Mouse (Mus musculus): ENCODE results near the gene Rad51. TPM values are rescaled to one million over a fixed set of nuclear protein-coding genes. Genes with fewer than 3 reads are reported as not detected.

The Rad51 gene
- polyA plus RNA-seq (2014; fragmentation: Nextera tagmentation; extraction: Ambion mirVana): 64.6 and 67.6 TPM in 2 replicates

DNA sequence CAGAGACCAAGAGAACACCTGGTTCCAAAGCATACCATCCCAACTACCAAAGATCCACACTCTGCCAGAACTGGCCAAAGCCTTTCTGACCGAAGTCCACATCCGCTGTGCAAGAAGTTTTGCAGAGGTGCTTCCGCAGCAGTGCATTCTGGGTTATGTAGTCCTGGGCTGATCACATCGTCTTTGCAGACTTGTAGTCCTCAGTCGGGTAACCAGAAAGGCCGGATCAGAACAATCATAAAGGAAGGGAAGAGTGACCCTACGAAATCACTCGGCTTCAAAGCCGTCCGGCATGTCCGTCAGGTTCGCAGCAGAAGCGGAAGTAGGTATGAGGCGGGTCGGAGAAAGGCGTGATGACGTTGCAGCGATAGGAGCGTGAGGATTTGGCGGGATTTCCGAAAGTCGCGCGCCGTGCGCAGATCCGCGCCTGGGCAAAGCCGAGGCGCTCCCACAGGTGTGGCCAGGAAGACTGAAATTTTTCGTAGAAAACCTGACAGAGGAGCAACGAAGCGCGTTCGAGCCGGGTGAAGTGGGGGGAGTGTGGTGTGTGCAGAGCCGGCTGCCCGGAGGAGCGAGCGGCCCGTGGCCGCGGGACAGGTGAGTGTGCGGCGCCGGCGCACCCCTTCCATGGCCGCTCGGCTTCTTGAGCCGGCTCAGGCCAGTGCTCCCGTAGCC, at the start of gene Rad51:
Gene Rad51 (plus strand): TSS at position 356 of the 675 bp plus-strand sequence.
- ATAC-seq (ENCODE audit: insufficient read depth) (peak; percentile 92), DNase-seq (peak; percentile 95)
- H3K27ac ChIP-seq (ENCODE audit: low read depth): peak within 1 kb of the TSS; percentile 89
- no peaks in the 10 kb centered on the region for H3K27me3 ChIP-seq (ENCODE audit: insufficient read depth, low read length)
- H3K9ac ChIP-seq: peak within 1 kb of the TSS; percentile 59
- peak within 1 kb of the TSS; percentile 73 for H3K4me2 ChIP-seq
- H3K36me3 ChIP-seq (ENCODE audit: insufficient read depth): peaks cover 19% of the 10 kb centered on the region
- no peak for TF ChIP-seq CTCF (IDR thresholded peaks at IDR 0.05; ENCODE audit: low read depth)
- no peaks in the 10 kb centered on the region for H3K9me3 ChIP-seq (ENCODE audit: low read depth, low read length)
- peaks cover 5% of the 10 kb centered on the region for H3K4me1 ChIP-seq (ENCODE audit: insufficient read depth)
- WGBS: under 1% methylated on average over 51 of the region's 51 CpGs
- H3K4me3 ChIP-seq (ENCODE audit: low read depth, low read length): peak within 1 kb of the TSS; percentile 58

DNA sequence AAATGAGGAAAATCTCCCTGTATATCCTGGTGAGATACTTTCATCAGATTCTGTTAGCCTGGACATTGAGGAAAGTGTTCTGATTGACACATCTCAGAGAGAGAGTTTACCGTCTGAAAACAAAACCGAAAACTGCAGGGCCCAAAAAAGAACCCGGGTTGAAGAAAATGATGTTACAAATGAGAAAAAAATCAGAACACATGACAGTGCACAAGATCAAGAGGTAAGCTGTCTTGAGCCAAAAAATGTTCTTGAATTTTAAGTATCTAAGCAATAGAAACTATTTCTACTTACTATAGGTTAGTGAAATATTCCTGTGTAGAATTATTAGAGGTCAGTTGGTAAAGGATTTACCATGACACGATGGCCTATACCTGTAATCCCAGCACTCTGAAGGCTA, 40.2 kb upstream of the Rad51 start:
- Histone ChIP-seq H3K4me1 (ENCODE audit: insufficient read depth) (no peaks in the 10 kb centered on the region), H3K27me3 (ENCODE audit: insufficient read depth, low read length) (no peaks in the 10 kb centered on the region), H3K27ac (ENCODE audit: low read depth) (no peak overlapping the region), H3K9ac (no peak overlapping the region), H3K4me2 (no peak overlapping the region), H3K4me3 (ENCODE audit: low read depth, low read length) (no peak overlapping the region), H3K9me3 (ENCODE audit: low read depth, low read length) (no peaks in the 10 kb centered on the region), H3K36me3 (ENCODE audit: insufficient read depth) (peaks cover 65% of the 10 kb centered on the region)
- ATAC-seq (ENCODE audit: insufficient read depth): no peak
- TF ChIP-seq CTCF (IDR thresholded peaks at IDR 0.05; ENCODE audit: low read depth): no peak
- no peak for DNase-seq
- WGBS: 88% methylated on average over 4 of the region's 4 CpGs

DNA sequence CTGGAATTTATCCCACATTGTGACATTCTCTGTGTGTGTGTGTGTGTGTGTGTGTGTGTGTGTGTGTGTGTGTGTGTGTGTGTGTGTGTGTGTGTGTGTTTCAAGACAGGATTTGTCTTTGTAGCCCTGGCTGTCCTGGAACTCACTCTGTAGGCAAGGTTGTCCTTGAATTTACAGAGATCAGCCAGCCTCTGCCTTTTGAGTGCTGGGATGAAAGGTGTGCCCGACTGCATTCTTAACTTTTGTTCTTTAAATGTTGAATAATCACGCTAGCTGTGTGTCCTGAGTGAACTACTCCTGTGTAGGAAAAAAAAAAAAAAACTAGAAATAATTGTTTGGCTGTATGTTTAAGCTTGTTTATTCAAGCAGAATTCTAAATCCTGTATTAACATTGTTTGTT, 26.4 kb upstream of the Rad51 start:
- 91% methylated on average over 2 of the region's 2 CpGs for WGBS
- no peak overlapping the region for H3K4me2 ChIP-seq
- H3K36me3 ChIP-seq (ENCODE audit: insufficient read depth): peaks cover 55% of the 10 kb centered on the region
- ATAC-seq (ENCODE audit: insufficient read depth): no peak
- no peak for DNase-seq
- no peak overlapping the region for H3K27ac ChIP-seq (ENCODE audit: low read depth)
- no peak overlapping the region for H3K4me3 ChIP-seq (ENCODE audit: low read depth, low read length)
- H3K27me3 ChIP-seq (ENCODE audit: insufficient read depth, low read length): no peaks in the 10 kb centered on the region
- no peaks in the 10 kb centered on the region for H3K9me3 ChIP-seq (ENCODE audit: low read depth, low read length)
- no peak overlapping the region for H3K9ac ChIP-seq
- no peak for TF ChIP-seq CTCF (IDR thresholded peaks at IDR 0.05; ENCODE audit: low read depth)
- no peaks in the 10 kb centered on the region for H3K4me1 ChIP-seq (ENCODE audit: insufficient read depth)

DNA sequence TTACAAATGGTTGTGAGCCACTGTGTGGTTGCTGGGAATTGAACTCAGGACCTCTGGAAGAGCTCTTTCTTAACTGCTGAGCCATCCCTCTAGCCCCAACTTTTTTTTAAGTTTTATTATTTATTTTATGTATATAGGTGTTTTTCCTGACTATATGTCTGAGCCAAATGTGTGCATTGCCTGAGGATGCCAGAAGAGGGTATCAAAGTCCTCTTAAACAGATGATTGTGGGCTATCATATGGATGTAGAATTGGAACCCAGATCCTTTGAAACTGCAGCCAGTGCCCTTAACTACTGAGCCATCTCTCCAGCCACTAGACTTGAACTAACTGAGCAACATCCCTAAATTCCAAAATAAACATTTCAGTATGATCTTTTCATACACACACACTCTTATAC, 11.0 kb upstream of the Rad51 start:
- peaks cover 59% of the 10 kb centered on the region for H3K36me3 ChIP-seq (ENCODE audit: insufficient read depth)
- no peaks in the 10 kb centered on the region for H3K9me3 ChIP-seq (ENCODE audit: low read depth, low read length)
- H3K9ac ChIP-seq: no peak overlapping the region
- no peak overlapping the region for H3K4me3 ChIP-seq (ENCODE audit: low read depth, low read length)
- ATAC-seq (ENCODE audit: insufficient read depth) (no peak), DNase-seq (no peak)
- no peak for TF ChIP-seq CTCF (IDR thresholded peaks at IDR 0.05; ENCODE audit: low read depth)
- no peaks in the 10 kb centered on the region for H3K4me1 ChIP-seq (ENCODE audit: insufficient read depth)
- H3K4me2 ChIP-seq: no peak overlapping the region
- H3K27ac ChIP-seq (ENCODE audit: low read depth): no peak overlapping the region
- no peaks in the 10 kb centered on the region for H3K27me3 ChIP-seq (ENCODE audit: insufficient read depth, low read length)

DNA sequence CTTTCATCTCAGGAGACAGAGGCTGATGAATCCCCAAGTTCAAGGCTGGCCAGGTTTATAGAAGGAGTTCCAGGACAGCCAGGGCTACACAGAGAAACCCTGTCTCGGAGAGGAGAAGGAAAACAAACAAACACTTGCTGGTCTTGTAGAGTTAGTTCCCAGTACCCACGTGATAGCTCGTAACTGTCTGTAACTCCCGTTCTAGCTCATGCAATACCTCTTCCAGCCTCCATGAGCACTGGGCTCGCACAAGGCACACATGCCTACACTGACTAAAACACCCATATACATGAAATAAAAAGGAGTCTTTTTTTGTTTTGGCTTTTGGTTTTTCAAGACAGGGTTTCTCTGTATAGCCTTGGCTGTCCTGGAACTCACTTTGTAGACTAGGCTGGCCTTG, 6.0 kb upstream of the Rad51 start:
- no peaks in the 10 kb centered on the region for H3K4me1 ChIP-seq (ENCODE audit: insufficient read depth)
- H3K4me2 ChIP-seq: no peak overlapping the region
- WGBS: 62% methylated on average over 5 of the region's 5 CpGs
- no peak overlapping the region for H3K9ac ChIP-seq
- ATAC-seq (ENCODE audit: insufficient read depth) (no peak), DNase-seq (no peak)
- H3K27me3 ChIP-seq (ENCODE audit: insufficient read depth, low read length): no peaks in the 10 kb centered on the region
- no peak overlapping the region for H3K27ac ChIP-seq (ENCODE audit: low read depth)
- no peak overlapping the region for H3K4me3 ChIP-seq (ENCODE audit: low read depth, low read length)
- TF ChIP-seq CTCF (IDR thresholded peaks at IDR 0.05; ENCODE audit: low read depth): no peak
- H3K9me3 ChIP-seq (ENCODE audit: low read depth, low read length): no peaks in the 10 kb centered on the region
- peaks cover 41% of the 10 kb centered on the region for H3K36me3 ChIP-seq (ENCODE audit: insufficient read depth)

DNA sequence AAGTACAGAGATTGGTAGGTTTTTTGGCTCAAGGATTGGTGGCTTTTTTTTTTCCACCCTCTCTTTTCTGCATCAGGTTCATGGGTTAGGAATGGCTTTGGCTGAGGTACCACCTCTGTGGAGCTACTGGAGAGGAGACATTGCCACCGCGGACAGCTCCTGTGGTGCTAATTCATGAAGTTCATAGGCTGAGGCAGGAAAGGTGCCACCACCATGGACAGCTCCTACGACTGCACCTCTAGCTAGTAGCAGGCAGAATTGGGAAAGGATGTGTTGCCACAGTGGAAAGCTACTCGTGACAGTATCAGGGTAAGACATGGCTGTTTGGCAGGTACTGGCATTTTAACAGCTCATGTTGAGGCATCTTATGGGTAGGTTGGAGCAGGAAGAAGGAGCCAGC, 4.0 kb upstream of the Rad51 start:
- Histone ChIP-seq H3K4me2 (no peak overlapping the region), H3K9me3 (ENCODE audit: low read depth, low read length) (no peaks in the 10 kb centered on the region), H3K36me3 (ENCODE audit: insufficient read depth) (peaks cover 21% of the 10 kb centered on the region), H3K4me1 (ENCODE audit: insufficient read depth) (peaks cover 3% of the 10 kb centered on the region), H3K27ac (ENCODE audit: low read depth) (no peak overlapping the region), H3K9ac (no peak overlapping the region), H3K27me3 (ENCODE audit: insufficient read depth, low read length) (no peaks in the 10 kb centered on the region), H3K4me3 (ENCODE audit: low read depth, low read length) (no peak overlapping the region)
- WGBS: 39% methylated on average over 4 of the region's 4 CpGs
- no peak for TF ChIP-seq CTCF (IDR thresholded peaks at IDR 0.05; ENCODE audit: low read depth)
- no peak for ATAC-seq (ENCODE audit: insufficient read depth)
- DNase-seq: peak; percentile 69

DNA sequence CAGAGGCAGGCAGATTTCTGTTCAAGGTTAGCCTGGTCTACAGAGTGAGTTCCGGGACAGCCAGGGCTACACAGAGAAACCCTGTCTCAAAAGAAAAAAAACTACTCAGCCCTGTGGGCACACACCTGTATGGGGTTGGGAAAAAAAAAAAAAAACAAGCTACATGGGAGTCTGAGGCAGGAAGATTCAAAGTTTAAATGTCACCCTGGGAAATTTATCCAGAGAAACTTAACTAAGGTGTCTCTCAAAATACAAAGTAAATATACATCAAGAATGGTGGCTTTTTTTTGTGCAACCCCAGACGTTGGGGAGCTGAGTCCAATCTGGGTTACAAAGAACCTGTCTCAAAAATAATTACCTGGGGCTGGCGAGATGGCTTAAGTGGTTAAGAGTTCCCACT, 1.5 kb upstream of the Rad51 start:
- DNase-seq (no peak), ATAC-seq (ENCODE audit: insufficient read depth) (no peak)
- Histone ChIP-seq H3K27ac (ENCODE audit: low read depth) (no peak overlapping the region), H3K4me1 (ENCODE audit: insufficient read depth) (peaks cover 5% of the 10 kb centered on the region), H3K9ac (no peak overlapping the region), H3K9me3 (ENCODE audit: low read depth, low read length) (no peaks in the 10 kb centered on the region), H3K36me3 (ENCODE audit: insufficient read depth) (peaks cover 15% of the 10 kb centered on the region; the same call in 1 of the 2 replicates), H3K4me3 (ENCODE audit: low read depth, low read length) (no peak overlapping the region), H3K27me3 (ENCODE audit: insufficient read depth, low read length) (no peaks in the 10 kb centered on the region), H3K4me2 (no peak overlapping the region)
- 83% methylated on average over 3 of the region's 3 CpGs for WGBS
- TF ChIP-seq CTCF (IDR thresholded peaks at IDR 0.05; ENCODE audit: low read depth): no peak

Data from lung, embryonic 14.5 days (tissue).